Mouse (Mus musculus): ENCODE measurements around the gene Nlrp3.

DNA sequence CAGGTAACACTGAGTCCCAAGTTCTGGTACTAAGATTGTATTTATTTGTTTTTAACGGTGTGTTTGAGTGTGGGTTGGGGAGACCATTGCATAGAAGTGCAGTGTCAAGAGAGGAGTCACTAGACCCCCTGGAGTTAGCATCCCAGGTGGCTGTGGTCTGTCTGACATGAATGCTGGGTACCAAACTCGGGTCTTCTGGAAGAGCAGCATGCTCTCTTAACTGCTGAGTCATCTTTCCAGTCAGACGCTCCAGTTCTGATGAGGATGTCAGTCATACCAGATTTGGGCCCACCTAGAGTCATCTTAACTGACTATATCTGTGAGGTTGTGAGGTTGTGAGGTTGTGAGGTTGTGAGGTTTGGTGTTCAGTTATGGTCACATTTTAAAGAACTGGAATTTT lies 19.5 kb downstream of the Nlrp3 start:
- TF ChIP-seq CTCF (IDR thresholded peaks at IDR 0.05) = no peak
- TF ChIP-seq EP300 (IDR thresholded peaks at IDR 0.05) = no peak
